Mouse (Mus musculus): Measurements from ENCODE around the gene 4931428L18Rik. TPM values are rescaled to one million over a fixed set of nuclear protein-coding genes. Genes with fewer than 3 reads are reported as not detected.

The 4931428L18Rik gene
- not detected for polyA plus RNA-seq (2017; shearing (Covaris generic))

DNA sequence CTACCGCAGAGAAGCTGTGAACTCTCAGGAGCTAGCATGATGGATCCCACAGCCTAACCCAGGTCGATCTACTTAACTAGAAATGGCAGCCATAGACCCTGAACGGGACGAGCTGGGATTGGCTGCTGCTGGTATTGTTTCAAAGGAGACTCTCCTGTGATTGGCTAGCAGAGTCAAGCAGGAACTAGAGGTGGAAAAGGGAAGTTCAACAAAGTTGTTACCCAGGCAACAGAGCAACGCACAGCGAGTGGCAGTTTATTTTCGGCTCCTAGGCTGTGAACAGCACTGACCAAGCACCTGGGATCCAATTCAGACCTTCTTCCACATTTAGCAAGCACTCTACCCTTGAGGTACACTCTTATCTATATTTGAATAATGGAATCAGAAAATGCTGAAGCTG lies at the start of gene 4931428L18Rik, which contains the start of gene Pih1d3:
4931428L18Rik (minus strand) TSS at position 121 of the 400 bp plus-strand sequence.
Pih1d3 (plus strand) TSS at position 275 of the 400 bp plus-strand sequence.

DNA sequence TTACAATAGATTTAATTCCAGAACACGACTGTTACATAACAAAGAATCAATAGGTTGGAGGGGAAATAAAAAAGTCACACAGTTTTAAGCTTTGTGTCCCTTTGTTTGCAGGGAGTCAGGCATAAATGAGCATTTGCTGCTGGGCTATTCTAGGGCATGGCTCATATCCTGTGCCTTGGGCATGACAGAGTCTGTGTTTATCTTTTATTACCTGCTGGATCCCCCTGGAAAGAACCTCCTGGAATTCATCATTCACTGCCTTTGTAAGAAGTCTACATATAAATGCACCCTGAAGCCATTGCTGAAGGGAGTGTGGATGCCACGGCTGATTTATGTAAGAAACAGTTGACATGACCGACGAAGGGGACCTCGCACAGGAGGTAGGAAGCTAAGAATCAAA lies 46.4 kb downstream of the 4931428L18Rik start, which contains the start of gene Lgsn:
Lgsn (plus strand) TSS at position 301 of the 400 bp plus-strand sequence.

DNA sequence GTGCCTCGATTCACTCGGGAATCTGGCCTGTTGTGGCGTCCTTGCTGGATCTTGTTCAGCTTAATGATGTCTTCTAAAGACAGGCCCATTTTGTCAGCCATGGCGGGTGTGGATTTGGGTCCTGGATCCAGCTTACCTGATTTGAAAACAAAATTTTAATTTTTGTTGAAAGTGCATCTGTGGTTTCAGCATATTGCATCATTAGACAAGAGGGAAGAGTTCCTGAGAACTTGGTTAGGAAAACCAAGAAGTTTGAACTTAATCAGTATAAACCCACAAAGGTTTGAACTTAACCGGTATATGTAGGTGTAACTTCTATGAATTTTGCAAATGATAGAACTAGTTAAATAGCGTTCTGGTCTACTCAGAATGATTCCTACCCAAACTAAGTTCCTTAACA lies 244.6 kb downstream of the 4931428L18Rik start, which contains the start of gene AC153137.1:
AC153137.1 (minus strand) TSS at position 101 of the 400 bp plus-strand sequence.

Other genes with a start within 250 kb of the 4931428L18Rik start
- not detected for gene AC153137.1, start 244.7 kb downstream of the 4931428L18Rik start, polyA plus RNA-seq (2017; shearing (Covaris generic))
- not detected for gene Lgsn, start 46.3 kb downstream of the 4931428L18Rik start, polyA plus RNA-seq (2017; shearing (Covaris generic))
- not detected for gene Pih1d3, start 154 bp upstream of the 4931428L18Rik start, polyA plus RNA-seq (2017; shearing (Covaris generic))

Data from effector memory CD4-positive, alpha-beta T cell, adult 7 months (primary cell).